Mouse (Mus musculus): ENCODE measurements around the gene Rnasek.

Gene Rnasek

GRCm38 (mm10) chr11:70218039-70218438, 21.6 kb downstream of the Rnasek start:
- 87% methylated on average over 4 of the region's 4 CpGs for WGBS

- WGBS: 68% methylated on average over 3 of the region's 3 CpGs
These were observed 23.5 kb downstream of the Rnasek start for GRCm38 (mm10) chr11:70216103-70216502.

- 36% methylated on average over 22 of the region's 22 CpGs for WGBS
These were observed 24.3 kb downstream of the Rnasek start for GRCm38 (mm10) chr11:70215301-70215700.

GRCm38 (mm10) chr11:70214856-70215209, 24.8 kb downstream of the Rnasek start:
- WGBS: 28% methylated on average over 18 of the region's 18 CpGs

GRCm38 (mm10) chr11:70214191-70214855, 25.3 kb downstream of the Rnasek start:
- 1% methylated on average over 46 of the region's 46 CpGs for WGBS

GRCm38 (mm10) chr11:70213736-70214135, 25.9 kb downstream of the Rnasek start:
- WGBS: 4% methylated on average over 26 of the region's 26 CpGs

- 5% methylated on average over 9 of the region's 9 CpGs for WGBS
These were observed 26.7 kb downstream of the Rnasek start for GRCm38 (mm10) chr11:70212896-70213295.

GRCm38 (mm10) chr11:70212423-70212822, 27.2 kb downstream of the Rnasek start, which contains the start of gene Slc16a11:
Gene Slc16a11, plus strand, starts transcription at chr11:70212752.
- WGBS: 51% methylated on average over 6 of the region's 6 CpGs

GRCm38 (mm10) chr11:70211972-70212371, 27.7 kb downstream of the Rnasek start:
- 77% methylated on average over 6 of the region's 6 CpGs for WGBS

- WGBS: 93% methylated on average over 2 of the region's 2 CpGs
These were observed 29.0 kb downstream of the Rnasek start for GRCm38 (mm10) chr11:70210681-70211080.

- WGBS: 86% methylated on average over 5 of the region's 5 CpGs
These were observed 30.8 kb downstream of the Rnasek start for GRCm38 (mm10) chr11:70208778-70209388.

- WGBS: 83% methylated on average over 7 of the region's 7 CpGs
These were observed 32.4 kb downstream of the Rnasek start for GRCm38 (mm10) chr11:70207283-70207682.

GRCm38 (mm10) chr11:70206801-70207200, 32.8 kb downstream of the Rnasek start:
- 55% methylated on average over 2 of the region's 2 CpGs for WGBS

GRCm38 (mm10) chr11:70201691-70202090, 38.0 kb downstream of the Rnasek start:
- 44% methylated on average over 5 of the region's 5 CpGs for WGBS

- WGBS: 93% methylated on average over 5 of the region's 5 CpGs
These were observed 39.5 kb downstream of the Rnasek start for GRCm38 (mm10) chr11:70200036-70200608.

GRCm38 (mm10) chr11:70199107-70199506, 40.5 kb downstream of the Rnasek start:
- WGBS: 86% methylated on average over 8 of the region's 8 CpGs

GRCm38 (mm10) chr11:70198332-70198731, 41.3 kb downstream of the Rnasek start:
- 92% methylated on average over 3 of the region's 3 CpGs for WGBS

- whole genome bisulfite sequencing: 69% methylated on average over 11 of the region's 11 CpGs
These were observed 46.0 kb downstream of the Rnasek start for GRCm38 (mm10) chr11:70193354-70194285.

- 80% methylated on average over 4 of the region's 4 CpGs for WGBS
These were observed 47.5 kb downstream of the Rnasek start for GRCm38 (mm10) chr11:70192157-70192556.

- 82% methylated on average over 6 of the region's 6 CpGs for WGBS
These were observed 48.5 kb downstream of the Rnasek start for GRCm38 (mm10) chr11:70191188-70191587.

GRCm38 (mm10) chr11:70189319-70190134, 50.1 kb downstream of the Rnasek start:
- whole genome bisulfite sequencing: 88% methylated on average over 28 of the region's 28 CpGs
